In the genomic region with DNA sequence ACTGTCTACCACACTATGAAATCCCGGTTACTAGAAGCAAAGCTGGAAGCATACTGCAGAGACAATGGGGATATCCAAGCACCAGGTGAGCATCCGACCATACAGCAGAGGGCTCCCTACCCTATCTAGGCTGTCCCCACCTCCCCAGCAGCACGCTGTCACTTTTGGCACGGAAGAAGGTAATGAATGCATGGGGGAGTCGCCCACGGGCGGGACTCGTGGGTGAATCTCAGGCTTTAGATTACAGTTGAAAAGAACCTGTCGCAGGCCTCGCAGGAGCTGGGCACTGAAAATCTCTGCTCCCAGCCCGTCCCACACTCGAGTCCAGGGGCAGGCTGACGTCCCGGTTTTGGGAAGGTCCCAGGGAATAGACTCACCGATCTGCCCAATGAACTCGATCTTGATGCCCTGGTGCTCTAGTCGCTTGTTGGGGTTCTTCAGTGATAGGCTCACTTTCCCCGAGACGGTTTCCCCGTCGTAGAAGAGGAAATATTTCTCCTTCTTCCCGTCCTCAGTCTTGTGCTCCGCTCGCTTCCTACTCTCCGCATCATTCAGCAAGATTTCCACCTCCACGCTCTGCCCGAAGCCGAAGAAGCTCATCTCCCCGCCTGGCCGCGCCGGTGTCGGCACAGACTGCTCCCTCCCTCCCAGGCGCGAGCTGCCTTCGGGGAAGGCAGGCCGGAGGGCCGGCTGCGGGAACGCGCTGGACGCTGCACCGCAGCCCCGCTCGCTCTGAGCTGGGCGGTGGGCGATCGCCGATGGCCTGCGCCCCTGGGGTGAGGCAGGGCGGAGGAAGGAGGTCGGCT, we compare ENCODE assay signal across 8 mouse cellular contexts. TPM values are rescaled to one million over a fixed set of nuclear protein-coding genes. Genes with fewer than 3 reads are reported as not detected.
A peak's percentile ranks its signal among the peaks of the same experiment; 100 is the strongest.
DNase-seq lines count a peak whose midpoint lies in the region; ATAC-seq and TF ChIP-seq lines count a peak whose summit lies in the region.

No protein-coding gene starts in this region.

- H3K9ac ChIP-seq in forebrain, embryonic 15.5 days (replicated peaks), result peak overlapping the region; percentile 99
- peak overlapping the region; percentile 90 for H3K9ac ChIP-seq in lung, embryonic 14.5 days

- intact Hi-C loops in heart, postnatal 25 days (cut with DNase I), result loop anchor here (2.0 kb wide), 1 partner anchor 30 kb away; the partner anchor contains the start of genes Acad8 and Thyn1

- H3K36me3 ChIP-seq in forebrain, embryonic 15.5 days, result no peaks in the 10 kb centered on the region
- peaks cover 11% of the 10 kb centered on the region; the same call in 1 of the 2 replicates for H3K36me3 ChIP-seq in lung, embryonic 14.5 days (ENCODE audit: insufficient read depth)

- H3K4me3 ChIP-seq in forebrain, embryonic 15.5 days, result peak overlapping the region; percentile 100
- H3K4me3 ChIP-seq in lung, embryonic 14.5 days (ENCODE audit: low read depth, low read length), result peak overlapping the region; percentile 92

- ATAC-seq in forebrain, embryonic 15.5 days (replicated peaks), result peak; percentile 41
- ATAC-seq in lung, embryonic 14.5 days (ENCODE audit: insufficient read depth), result peak; percentile 39

- under 1% methylated on average over 50 of the region's 52 CpGs for WGBS in forebrain, embryonic 15.5 days
- under 1% methylated on average over 52 of the region's 52 CpGs for WGBS in lung, embryonic 14.5 days

- peak; percentile 56 for DNase-seq in ES-CJ7 (ENCODE audit: low read depth, low spot score)
- peak; percentile 43 for DNase-seq in c-Kit-positive CD71-positive TER-119-positive erythroid progenitor cells, embryonic 14.5 days (ENCODE audit: low spot score)
- peak; percentile 4 for DNase-seq in heart, postnatal 25 days (ENCODE audit: low spot score)
- DNase-seq in layer of hippocampus, adult 18-20 months (ENCODE audit: low spot score in 2 of 2), result peak; percentile 69 to 78
- DNase-seq in lung, embryonic 14.5 days, result peak; percentile 47
- peak; percentile 9 for DNase-seq in ovary, postnatal 14 days (ENCODE audit: low spot score)
- peak; percentile 71 for DNase-seq in thymus, postnatal 0 days (ENCODE audit: low spot score)

- H3K4me1 ChIP-seq in forebrain, embryonic 15.5 days, result peaks cover 63% of the 10 kb centered on the region
- H3K4me1 ChIP-seq in lung, embryonic 14.5 days (ENCODE audit: insufficient read depth), result peaks cover 9% of the 10 kb centered on the region

- no peaks in the 10 kb centered on the region for H3K9me3 ChIP-seq in forebrain, embryonic 15.5 days
- H3K9me3 ChIP-seq in lung, embryonic 14.5 days (ENCODE audit: low read depth, low read length), result no peaks in the 10 kb centered on the region

- H3K27ac ChIP-seq in forebrain, embryonic 15.5 days (replicated peaks), result peak overlapping the region; percentile 96
- peak overlapping the region; percentile 89 for H3K27ac ChIP-seq in lung, embryonic 14.5 days (ENCODE audit: low read depth)

- no peaks in the 10 kb centered on the region for H3K27me3 ChIP-seq in forebrain, embryonic 15.5 days
- no peaks in the 10 kb centered on the region for H3K27me3 ChIP-seq in lung, embryonic 14.5 days (ENCODE audit: insufficient read depth, low read length)

- no peak; the same call in 1 of the 2 replicates for TF ChIP-seq CTCF in lung, embryonic 14.5 days (IDR thresholded peaks at IDR 0.05; ENCODE audit: low read depth)

- peak overlapping the region; percentile 83 for H3K4me2 ChIP-seq in forebrain, embryonic 15.5 days (replicated peaks)
- peak overlapping the region; percentile 92 for H3K4me2 ChIP-seq in lung, embryonic 14.5 days

RNA-seq across cellular contexts. Expression of gene Vps26b, which starts 0.6 kb away (rescaled TPM):
- 79.1 and 84.1 TPM in 2 replicates for polyA plus RNA-seq in forebrain, embryonic 15.5 days (2015; fragmentation: Nextera tagmentation; extraction: Ambion mirVana)
- 10 to 100 TPM; 27.9 to 31.5 TPM for total RNA-seq in heart, postnatal 25 days (2021)
- 100 to 1,000 TPM; 109 to 111 TPM for total RNA-seq in layer of hippocampus, adult 18-20 months (2021)
- polyA plus RNA-seq in lung, embryonic 14.5 days (2014; fragmentation: Nextera tagmentation; extraction: Ambion mirVana), result 37.9 and 38.8 TPM in 2 replicates
- polyA plus RNA-seq in thymus, postnatal 0 days (2015; fragmentation: Nextera tagmentation; extraction: Ambion mirVana), result 31.3 and 34.3 TPM in 2 replicates

RNA-seq across cellular contexts. Expression of gene Ncapd3, which starts 0.8 kb away (rescaled TPM):
- polyA plus RNA-seq in forebrain, embryonic 15.5 days (2015; fragmentation: Nextera tagmentation; extraction: Ambion mirVana), result 23.7 and 24.6 TPM in 2 replicates
- total RNA-seq in heart, postnatal 25 days (2021), result 10 to 100 TPM; 11.4 to 12.0 TPM
- total RNA-seq in layer of hippocampus, adult 18-20 months (2021), result 10 to 100 TPM; 16.6 to 18.2 TPM
- 44.1 and 45.2 TPM in 2 replicates for polyA plus RNA-seq in lung, embryonic 14.5 days (2014; fragmentation: Nextera tagmentation; extraction: Ambion mirVana)
- 36.3 and 38.7 TPM in 2 replicates for polyA plus RNA-seq in thymus, postnatal 0 days (2015; fragmentation: Nextera tagmentation; extraction: Ambion mirVana)

RNA-seq across cellular contexts. Expression of gene Thyn1, which starts 29.7 kb away (rescaled TPM):
- 142 and 149 TPM in 2 replicates for polyA plus RNA-seq in forebrain, embryonic 15.5 days (2015; fragmentation: Nextera tagmentation; extraction: Ambion mirVana)
- 10 to 100 TPM; 24.9 to 28.9 TPM for total RNA-seq in heart, postnatal 25 days (2021)
- total RNA-seq in layer of hippocampus, adult 18-20 months (2021), result 100 to 1,000 TPM in 1 of 2 experiments, 10 to 100 TPM in 1; 92.7 to 100 TPM
- 149 and 162 TPM in 2 replicates for polyA plus RNA-seq in lung, embryonic 14.5 days (2014; fragmentation: Nextera tagmentation; extraction: Ambion mirVana)
- polyA plus RNA-seq in thymus, postnatal 0 days (2015; fragmentation: Nextera tagmentation; extraction: Ambion mirVana), result 139 and 141 TPM in 2 replicates

RNA-seq across cellular contexts. Expression of gene Acad8, which starts 29.9 kb away (rescaled TPM):
- 43.7 and 50.5 TPM in 2 replicates for polyA plus RNA-seq in forebrain, embryonic 15.5 days (2015; fragmentation: Nextera tagmentation; extraction: Ambion mirVana)
- 10 to 100 TPM; 48.7 to 57.7 TPM for total RNA-seq in heart, postnatal 25 days (2021)
- total RNA-seq in layer of hippocampus, adult 18-20 months (2021), result 10 to 100 TPM; 41.0 to 41.2 TPM
- polyA plus RNA-seq in lung, embryonic 14.5 days (2014; fragmentation: Nextera tagmentation; extraction: Ambion mirVana), result 39.5 and 47.7 TPM in 2 replicates
- 26.7 and 26.9 TPM in 2 replicates for polyA plus RNA-seq in thymus, postnatal 0 days (2015; fragmentation: Nextera tagmentation; extraction: Ambion mirVana)

Comparison
In these comparisons a context has a peak if more than half of its experiments do, and no peak if none do; other contexts are left out.
1. Peak in every context shown above with its lines: DNase-seq, ATAC-seq, H3K4me3 ChIP-seq and H3K27ac ChIP-seq.
2. DNase-seq: peak in every context shown above with its lines; median percentile 74 in layer of hippocampus, adult 18-20 months; 71 in thymus, postnatal 0 days; 56 in ES-CJ7; 47 in lung, embryonic 14.5 days; 43 in c-Kit-positive CD71-positive TER-119-positive erythroid progenitor cells, embryonic 14.5 days; 9 in ovary, postnatal 14 days; 4 in heart, postnatal 25 days.